Mouse (Mus musculus) frontal cortex, postnatal 10 days (tissue): ENCODE data around the gene Brix1.

Experiments used
- DNase-seq, 2 experiments: peaks; one replicate each; pipeline ENCODE4 v3.0.0; 2022; ENCODE audit warnings: low spot score in 2 of 2, mixed read lengths in 1 of 2

Gene Brix1

DNA sequence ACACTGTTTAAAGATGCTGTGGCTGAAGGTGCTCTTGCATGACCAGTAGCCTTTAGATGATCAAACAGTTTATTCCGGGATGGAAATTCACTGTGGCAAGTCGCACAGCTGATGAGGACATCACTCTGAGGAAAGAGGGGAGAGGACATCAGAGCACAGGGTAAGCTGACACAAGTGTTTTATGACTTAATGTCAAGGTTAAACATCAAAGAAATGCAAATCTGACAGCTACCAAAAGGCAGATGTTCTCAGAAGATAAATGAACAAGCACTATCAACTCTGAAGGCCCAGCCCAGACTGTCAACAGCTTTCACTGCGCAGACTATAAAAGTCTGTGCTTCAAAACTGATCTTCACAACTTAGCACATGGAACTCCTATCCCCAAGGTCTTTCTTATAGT, 38.6 kb downstream of the Brix1 start:
- no peak for DNase-seq

GRCm38 (mm10) chr15:10442275-10442674, 43.5 kb downstream of the Brix1 start:
- no peak for DNase-seq

DNA sequence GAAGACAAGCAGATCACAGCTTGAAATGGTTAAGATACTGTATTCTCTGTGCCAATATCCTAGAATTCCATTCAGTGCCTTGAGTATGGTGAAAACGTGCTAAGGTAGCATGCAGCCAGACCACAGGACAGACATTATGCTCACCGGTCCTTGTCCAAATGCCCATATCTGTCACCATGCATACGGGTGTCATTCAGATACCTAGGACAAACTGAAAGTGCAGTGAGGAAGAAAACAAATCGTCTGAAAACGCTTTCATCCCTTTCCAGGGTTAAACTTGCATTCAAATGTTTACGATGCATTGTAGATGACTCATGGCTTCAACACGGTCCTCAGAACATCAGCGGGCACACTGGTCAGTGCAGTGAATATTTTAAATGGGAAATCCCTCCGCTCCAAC, 44.3 kb downstream of the Brix1 start:
- DNase-seq, result no peak

GRCm38 (mm10) chr15:10439963-10440362, 45.8 kb downstream of the Brix1 start:
- DNase-seq, result no peak

- no peak for DNase-seq
Measured at GRCm38 (mm10) chr15:10436893-10437292, 48.9 kb downstream of the Brix1 start.

DNA sequence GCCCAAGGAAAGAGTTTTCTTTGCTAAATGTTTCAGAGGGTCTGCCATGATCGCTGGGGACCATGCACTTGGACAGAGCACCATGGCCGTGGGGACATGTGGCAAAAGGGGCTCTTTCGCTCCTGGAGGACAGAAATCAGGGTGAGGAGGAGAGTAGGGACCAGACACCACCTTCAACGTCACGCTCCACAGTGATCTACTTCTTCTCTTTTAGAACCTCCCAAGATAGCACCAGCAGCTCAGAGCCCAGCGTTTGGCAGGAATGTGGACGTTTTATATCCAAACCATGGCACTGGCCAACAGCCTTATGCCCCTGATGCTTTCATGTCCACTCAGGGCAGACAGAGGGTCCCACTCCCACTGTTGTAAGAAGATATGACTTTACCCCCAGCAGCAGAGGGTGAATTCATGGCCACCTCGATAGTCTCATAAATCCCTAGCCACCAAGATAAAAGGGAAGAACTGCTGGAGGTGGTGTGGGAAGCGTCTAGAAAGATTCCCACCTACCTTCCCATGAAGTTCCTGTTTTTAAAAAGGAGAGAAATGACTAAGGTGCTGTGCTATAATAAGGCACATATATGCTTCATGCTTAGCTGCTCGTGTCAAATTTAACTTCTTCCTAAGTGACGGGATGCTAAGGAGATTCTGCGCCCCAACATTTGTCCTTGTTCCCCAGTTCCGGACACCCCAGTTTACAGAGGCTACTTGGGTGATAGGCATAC, 59.0 kb downstream of the Brix1 start:
- DNase-seq, result no peak

- DNase-seq, result no peak
Measured at GRCm38 (mm10) chr15:10426124-10426523, 59.6 kb downstream of the Brix1 start.
